Comparison of ENCODE assay signal across 8 mouse cellular contexts in the genomic region with DNA sequence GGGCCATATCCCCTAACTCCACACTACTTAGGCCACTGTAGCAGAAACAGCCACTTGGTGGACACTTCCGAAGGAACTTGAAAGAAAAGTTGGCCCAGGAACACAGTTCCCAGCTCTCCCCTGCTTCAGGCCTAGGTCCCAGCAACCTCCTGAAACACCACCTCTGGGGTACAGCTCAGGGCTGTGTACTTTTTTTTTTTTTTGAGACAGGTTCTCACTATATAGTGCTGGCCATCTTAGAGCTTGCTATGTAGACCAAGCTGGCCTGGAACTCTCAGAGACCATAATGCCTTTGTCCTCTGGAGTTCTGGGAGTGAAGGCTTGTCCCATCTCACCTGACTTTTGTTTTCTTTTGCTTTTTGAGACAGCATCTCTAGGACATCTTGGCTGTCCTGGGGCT. TPM values are rescaled to one million over a fixed set of nuclear protein-coding genes. Genes with fewer than 3 reads are reported as not detected.
DNase-seq lines count a peak whose midpoint lies in the region; ATAC-seq lines count a peak whose summit lies in the region.

No protein-coding gene starts in this region.

- whole genome bisulfite sequencing in heart, embryonic 10.5 days = 25% methylated on average over 1 of the region's 1 CpGs
- 37% methylated on average over 1 of the region's 1 CpGs for WGBS in lung, embryonic 16.5 days
- WGBS in heart, embryonic 16.5 days = 48% methylated on average over 1 of the region's 1 CpGs
- WGBS in liver, embryonic 16.5 days (ENCODE audit: insufficient replicate concordance) = 11% methylated on average over 1 of the region's 1 CpGs

- no peaks in the 10 kb centered on the region for H3K9me3 ChIP-seq in heart, embryonic 10.5 days
- no peaks in the 10 kb centered on the region for H3K9me3 ChIP-seq in lung, embryonic 16.5 days (ENCODE audit: control insufficient read depth, low read length)
- H3K9me3 ChIP-seq in heart, embryonic 16.5 days (replicated peaks; ENCODE audit: control insufficient read depth, low read length) = no peaks in the 10 kb centered on the region
- no peaks in the 10 kb centered on the region for H3K9me3 ChIP-seq in liver, embryonic 16.5 days (replicated peaks; ENCODE audit: control insufficient read depth, low read length)

- no peak overlapping the region for H3K4me2 ChIP-seq in lung, embryonic 16.5 days (ENCODE audit: low read depth, low read length)
- H3K4me2 ChIP-seq in heart, embryonic 16.5 days (ENCODE audit: low read depth, low read length) = peak overlapping the region; percentile 86
- H3K4me2 ChIP-seq in liver, embryonic 16.5 days (ENCODE audit: low read depth, low read length) = peak overlapping the region; percentile 74; the same call in 1 of the 2 replicates

- DNase-seq in heart, embryonic 10.5 days (ENCODE audit: low spot score) = no peak
- DNase-seq in heart, adult 18-20 months = no peak
- no peak for DNase-seq in lung, postnatal 36 days
- no peak for DNase-seq in adrenal gland, adult 2 months

- H3K36me3 ChIP-seq in heart, embryonic 10.5 days = no peaks in the 10 kb centered on the region
- H3K36me3 ChIP-seq in lung, embryonic 16.5 days (ENCODE audit: control insufficient read depth, insufficient read depth, low read length) = no peaks in the 10 kb centered on the region
- H3K36me3 ChIP-seq in heart, embryonic 16.5 days (ENCODE audit: control insufficient read depth, insufficient read depth) = no peaks in the 10 kb centered on the region
- H3K36me3 ChIP-seq in liver, embryonic 16.5 days (ENCODE audit: control insufficient read depth, insufficient read depth) = no peaks in the 10 kb centered on the region

- peaks cover 34% of the 10 kb centered on the region for H3K27me3 ChIP-seq in heart, embryonic 10.5 days (ENCODE audit: insufficient read depth, poor library complexity, severe bottlenecking)
- H3K27me3 ChIP-seq in lung, embryonic 16.5 days (ENCODE audit: control insufficient read depth, insufficient read depth, low read depth, low read length) = peaks cover 29% of the 10 kb centered on the region
- peaks cover 24% of the 10 kb centered on the region for H3K27me3 ChIP-seq in heart, embryonic 16.5 days (ENCODE audit: control insufficient read depth, insufficient read depth, low read length)
- peaks cover 30% of the 10 kb centered on the region for H3K27me3 ChIP-seq in liver, embryonic 16.5 days (ENCODE audit: control insufficient read depth, insufficient read depth, low read depth, low read length)

- H3K4me1 ChIP-seq in heart, embryonic 10.5 days = peaks cover 53% of the 10 kb centered on the region
- H3K4me1 ChIP-seq in lung, embryonic 16.5 days (replicated peaks; ENCODE audit: control insufficient read depth, insufficient read depth, low read length) = peaks cover 35% of the 10 kb centered on the region
- peaks cover 41% of the 10 kb centered on the region for H3K4me1 ChIP-seq in heart, embryonic 16.5 days (ENCODE audit: control insufficient read depth, insufficient read depth, low read length)
- H3K4me1 ChIP-seq in liver, embryonic 16.5 days (ENCODE audit: control insufficient read depth, low read depth, low read length) = peaks cover 42% of the 10 kb centered on the region

- H3K4me3 ChIP-seq in heart, embryonic 10.5 days = peak overlapping the region; percentile 77
- no peak overlapping the region for H3K4me3 ChIP-seq in lung, embryonic 16.5 days (ENCODE audit: low read length)
- H3K4me3 ChIP-seq in heart, embryonic 16.5 days (ENCODE audit: low read length) = no peak overlapping the region; the same call in 1 of the 2 replicates
- H3K4me3 ChIP-seq in liver, embryonic 16.5 days (ENCODE audit: low read depth, low read length) = no peak overlapping the region

- 0 out of 2 replicates have a peak overlapping the region, but pooled peaks have one; percentile 4 for H3K9ac ChIP-seq in lung, embryonic 16.5 days (ENCODE audit: low read length)
- peak overlapping the region; percentile 55 for H3K9ac ChIP-seq in heart, embryonic 16.5 days (ENCODE audit: low read length)
- 0 out of 2 replicates have a peak overlapping the region, but pooled peaks have one; percentile 2 for H3K9ac ChIP-seq in liver, embryonic 16.5 days (ENCODE audit: low read depth, low read length)

- ATAC-seq in lung, embryonic 16.5 days (ENCODE audit: low read depth) = no peak
- ATAC-seq in heart, embryonic 16.5 days (replicated peaks; ENCODE audit: extremely low read depth, insufficient read depth, low FRiP score) = no peak
- ATAC-seq in liver, embryonic 16.5 days (ENCODE audit: low read depth) = no peak
- ATAC-seq in monocyte, adult 5-6 weeks (replicated peaks; ENCODE audit: insufficient number of reproducible peaks, low FRiP score, low TSS enrichment, poor library complexity, severe bottlenecking) = no peak

- H3K27ac ChIP-seq in heart, embryonic 10.5 days = peak overlapping the region; percentile 90
- no peak overlapping the region for H3K27ac ChIP-seq in lung, embryonic 16.5 days (ENCODE audit: low read length)
- peak overlapping the region; percentile 84 for H3K27ac ChIP-seq in heart, embryonic 16.5 days (ENCODE audit: low read length)
- H3K27ac ChIP-seq in liver, embryonic 16.5 days (ENCODE audit: low read length) = peak overlapping the region; percentile 85; the same call in 1 of the 2 replicates

RNA-seq across cellular contexts. Expression of a gene that starts 3.6 kb away (rescaled TPM):
- 7.5 and 9.0 TPM in 2 replicates for polyA plus RNA-seq in heart, embryonic 10.5 days (2016; fragmentation: Nextera tagmentation; extraction: Ambion mirVana)
- total RNA-seq in heart, adult 18-20 months (2021) = 10 to 100 TPM; 52.5 to 59.1 TPM
- polyA plus RNA-seq in lung, embryonic 16.5 days (2015; fragmentation: Nextera tagmentation; extraction: Ambion mirVana) = 9.7 and 11.0 TPM in 2 replicates
- polyA plus RNA-seq in heart, embryonic 16.5 days (2015; fragmentation: Nextera tagmentation; extraction: Ambion mirVana) = 15.0 and 16.7 TPM in 2 replicates
- polyA plus RNA-seq in liver, embryonic 16.5 days (2015; fragmentation: Nextera tagmentation; extraction: Ambion mirVana) = 1.6 and 1.9 TPM in 2 replicates
- total RNA-seq in adrenal gland, adult 2 months (2021) = 10 to 100 TPM in 1 of 2 experiments, 1 to 10 TPM in 1; 8.8 to 17.7 TPM
- 13.2 and 15.6 TPM in 2 replicates for polyA plus RNA-seq in adrenal gland, adult 2 months (2012; rRNA removed)
- total RNA-seq in monocyte, adult 5-6 weeks (2017) = 2.1 to 5.6 TPM (median 2.5 TPM) in 3 replicates

RNA-seq across cellular contexts. Expression of a gene that starts 19.4 kb away (rescaled TPM):
- 286 and 333 TPM in 2 replicates for polyA plus RNA-seq in heart, embryonic 10.5 days (2016; fragmentation: Nextera tagmentation; extraction: Ambion mirVana)
- total RNA-seq in heart, adult 18-20 months (2021) = 100 to 1,000 TPM; 160 to 168 TPM
- polyA plus RNA-seq in lung, embryonic 16.5 days (2015; fragmentation: Nextera tagmentation; extraction: Ambion mirVana) = 265 and 301 TPM in 2 replicates
- polyA plus RNA-seq in heart, embryonic 16.5 days (2015; fragmentation: Nextera tagmentation; extraction: Ambion mirVana) = 226 and 279 TPM in 2 replicates
- polyA plus RNA-seq in liver, embryonic 16.5 days (2015; fragmentation: Nextera tagmentation; extraction: Ambion mirVana) = 104 and 106 TPM in 2 replicates
- 100 to 1,000 TPM; 179 to 202 TPM for total RNA-seq in adrenal gland, adult 2 months (2021)
- 58.3 and 59.0 TPM in 2 replicates for polyA plus RNA-seq in adrenal gland, adult 2 months (2012; rRNA removed)
- 174 to 287 TPM (median 193 TPM) in 3 replicates for total RNA-seq in monocyte, adult 5-6 weeks (2017)

RNA-seq across cellular contexts. Expression of a gene that starts 38.1 kb away (rescaled TPM):
- polyA plus RNA-seq in heart, embryonic 10.5 days (2016; fragmentation: Nextera tagmentation; extraction: Ambion mirVana) = 12.6 and 16.5 TPM in 2 replicates
- 10 to 100 TPM in 1 of 2 experiments, 1 to 10 TPM in 1; 8.0 to 10.3 TPM for total RNA-seq in heart, adult 18-20 months (2021)
- 16.9 and 18.1 TPM in 2 replicates for polyA plus RNA-seq in lung, embryonic 16.5 days (2015; fragmentation: Nextera tagmentation; extraction: Ambion mirVana)
- polyA plus RNA-seq in heart, embryonic 16.5 days (2015; fragmentation: Nextera tagmentation; extraction: Ambion mirVana) = 15.8 and 16.2 TPM in 2 replicates
- polyA plus RNA-seq in liver, embryonic 16.5 days (2015; fragmentation: Nextera tagmentation; extraction: Ambion mirVana) = 8.0 and 8.9 TPM in 2 replicates
- total RNA-seq in adrenal gland, adult 2 months (2021) = 10 to 100 TPM; 12.7 to 14.6 TPM
- 23.5 and 25.8 TPM in 2 replicates for polyA plus RNA-seq in adrenal gland, adult 2 months (2012; rRNA removed)
- total RNA-seq in monocyte, adult 5-6 weeks (2017) = 38.4 to 87.0 TPM (median 42.5 TPM) in 3 replicates

Comparison
In these comparisons a context has a peak if more than half of its experiments do, and no peak if none do; other contexts are left out.
1. H3K9ac ChIP-seq: peak in every context shown above with its lines; median percentile 55 in heart, embryonic 16.5 days; 4 in lung, embryonic 16.5 days; 2 in liver, embryonic 16.5 days.